Mouse (Mus musculus) ovary, postnatal 10 days (tissue): Measurements from ENCODE around the gene Pnpla8.

ENCODE experiments used
- DNase-seq: peaks from one replicate; pipeline ENCODE4 v3.0.0; 2022; ENCODE audit warnings: low spot score

Pnpla8 gene

GRCm38 (mm10) chr12:44355116-44355515, 133.9 kb downstream of the Pnpla8 start:
- no peak for DNase-seq

- no peak for DNase-seq
Observed at GRCm38 (mm10) chr12:44357460-44357859, 136.3 kb downstream of the Pnpla8 start.

GRCm38 (mm10) chr12:44357881-44358280, 136.7 kb downstream of the Pnpla8 start:
- DNase-seq: no peak

GRCm38 (mm10) chr12:44371076-44371710, 150.0 kb downstream of the Pnpla8 start:
- DNase-seq: no peak
